Mouse (Mus musculus) embryonic stem cell, embryonic (primary cell): ENCODE measurements around the gene Tmem53.

Experiments used
- CTCF ChIA-PET, 4 experiments: fragments of 300-600 bp in 2 of 4; fragments of 350-600 bp in 2 of 4; sonication (Branson Sonifier 250); formaldehyde crosslinking; loops; one replicate each; lab custom pipeline; 2022; ENCODE audit warnings: inconsistent platforms in 2 of 4; lab: Charles Lee
- POLR2A ChIA-PET, 4 experiments: fragments of 300-600 bp in 2 of 4; fragments of 350-600 bp in 2 of 4; sonication (Branson Sonifier 250); formaldehyde crosslinking; loops; one replicate each; lab custom pipeline; 2022; ENCODE audit warnings: antibody characterized with exemption in 4 of 4, inconsistent platforms in 1 of 4; lab: Charles Lee

The Tmem53 gene

GRCm38 (mm10) chr4:117262101-117262913 lies 10.6 kb downstream of the Tmem53 start:
- CTCF ChIA-PET: interaction anchor here (0.5 to 3.3 kb wide), 15 partner anchors 8 to 413 kb away, joined by 3 to 22 read pairs (median 4); partner anchors contain the start of genes Armh1 (in 1 of the 4) and Tmem53 (in 1 of the 4)
- POLR2A ChIA-PET: interaction anchor here (0.7 to 2.7 kb wide), 22 partner anchors 8 to 651 kb away, joined by 3 to 17 read pairs (median 3); partner anchors contain the start of genes Armh1 (in 2 of the 4), Tmem53 (in 2 of the 4), Kif2c (in 1 of the 4) and Rps8 (in 1 of the 4)

DNA sequence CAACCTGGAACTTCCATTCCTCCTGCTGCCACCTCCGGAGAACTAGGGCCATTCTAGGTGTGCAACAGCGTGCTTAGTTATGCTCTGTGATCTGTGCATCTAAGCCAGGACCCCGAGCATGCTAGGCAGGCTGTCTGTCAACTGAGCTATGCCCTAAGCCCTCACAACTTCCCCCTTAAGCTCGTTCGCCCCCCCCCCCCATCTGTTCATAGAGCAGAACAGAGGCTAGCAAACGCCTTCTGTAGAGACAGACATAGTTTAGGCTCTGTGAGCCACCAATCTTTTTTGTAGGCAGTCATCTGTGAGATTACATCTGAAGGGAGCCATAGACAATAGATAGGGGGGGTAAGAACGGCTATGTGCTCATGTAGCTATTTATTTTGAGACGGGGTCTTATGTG lies 11.2 kb downstream of the Tmem53 start:
- POLR2A ChIA-PET: interaction anchor here in 3 of 4 experiments (0.7 to 2.7 kb wide), 13 partner anchors 9 to 401 kb away, joined by 3 to 15 read pairs (median 3); partner anchors contain the start of gene Kif2c (in 1 of the 3)
- CTCF ChIA-PET: interaction anchor here (0.7 to 3.3 kb wide), 11 partner anchors 11 to 412 kb away, joined by 3 to 22 read pairs (median 6); partner anchors contain the start of genes Armh1 (in 1 of the 4) and Tmem53 (in 1 of the 4)

GRCm38 (mm10) chr4:117267284-117267683 lies 15.5 kb downstream of the Tmem53 start:
- ChIA-PET CTCF (interaction anchor here (0.6 to 5.7 kb wide), 63 partner anchors 9 to 816 kb away, joined by 3 to 75 read pairs (median 4); partner anchors contain the start of genes Armh1 (in 2 of the 4), Tmem53 (in 2 of the 4) and Eri3 (in 1 of the 4)), POLR2A (interaction anchor here (0.6 to 16.7 kb wide), 34 partner anchors 9 to 408 kb away, joined by 3 to 305 read pairs (median 4); partner anchors contain the start of genes Armh1 (in 1 of the 4), Eri3 (in 1 of the 4) and Tmem53 (in 1 of the 4))

GRCm38 (mm10) chr4:117267831-117268437 lies 16.2 kb downstream of the Tmem53 start:
- ChIA-PET POLR2A (interaction anchor here (0.6 to 16.7 kb wide), 33 partner anchors 10 to 408 kb away, joined by 3 to 305 read pairs (median 4); partner anchors contain the start of genes Armh1 (in 1 of the 4), Eri3 (in 1 of the 4) and Tmem53 (in 1 of the 4)), CTCF (interaction anchor here (0.6 to 5.7 kb wide), 57 partner anchors 8 to 816 kb away, joined by 3 to 75 read pairs (median 4); partner anchors contain the start of genes Armh1 (in 2 of the 4), Tmem53 (in 2 of the 4) and Eri3 (in 1 of the 4))

GRCm38 (mm10) chr4:117270278-117270677 lies 18.5 kb downstream of the Tmem53 start:
- POLR2A ChIA-PET: interaction anchor here (0.5 to 16.7 kb wide), 59 partner anchors 8 to 644 kb away, joined by 3 to 305 read pairs (median 4); partner anchors contain the start of genes Armh1 (in 2 of the 4), Plk3 (in 1 of the 4) and Tmem53 (in 1 of the 4)
- CTCF ChIA-PET: interaction anchor here (0.6 to 5.7 kb wide), 126 partner anchors 9 to 909 kb away, joined by 3 to 75 read pairs (median 4); partner anchors contain the start of genes Armh1 (in 2 of the 4), Tmem53 (in 2 of the 4), Eri3 (in 1 of the 4) and Kdm4a (in 1 of the 4)

DNA sequence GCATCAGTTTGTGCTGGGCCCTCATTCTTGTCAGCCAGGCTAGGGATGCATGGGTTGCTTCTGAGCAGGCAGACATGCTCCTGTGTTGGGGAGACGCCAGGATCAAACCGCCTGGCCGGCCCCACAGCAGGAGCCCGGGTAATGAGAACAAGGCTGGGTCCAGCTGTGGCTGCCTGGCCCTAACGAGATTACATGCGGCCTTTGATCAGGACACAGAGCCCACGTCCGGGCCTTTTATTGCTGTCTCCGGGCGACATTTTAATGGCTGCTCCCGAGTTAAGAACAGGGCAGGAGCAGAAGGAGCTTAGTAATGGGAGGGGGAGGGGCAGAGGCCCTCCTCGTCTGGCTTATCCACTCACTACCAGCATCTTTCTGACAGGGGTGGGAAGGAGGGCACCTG lies 20.7 kb downstream of the Tmem53 start:
- ChIA-PET CTCF (interaction anchor here in 2 of 4 experiments (0.8 to 3.1 kb wide), 6 partner anchors 12 to 404 kb away, joined by 3 to 15 read pairs (median 5); partner anchors contain the start of genes Armh1 (in 1 of the 2) and Tmem53 (in 1 of the 2)), POLR2A (interaction anchor here in 3 of 4 experiments (0.6 to 16.7 kb wide), 23 partner anchors 8 to 1851 kb away, joined by 3 to 305 read pairs (median 4); no protein-coding TSS in a partner anchor)

DNA sequence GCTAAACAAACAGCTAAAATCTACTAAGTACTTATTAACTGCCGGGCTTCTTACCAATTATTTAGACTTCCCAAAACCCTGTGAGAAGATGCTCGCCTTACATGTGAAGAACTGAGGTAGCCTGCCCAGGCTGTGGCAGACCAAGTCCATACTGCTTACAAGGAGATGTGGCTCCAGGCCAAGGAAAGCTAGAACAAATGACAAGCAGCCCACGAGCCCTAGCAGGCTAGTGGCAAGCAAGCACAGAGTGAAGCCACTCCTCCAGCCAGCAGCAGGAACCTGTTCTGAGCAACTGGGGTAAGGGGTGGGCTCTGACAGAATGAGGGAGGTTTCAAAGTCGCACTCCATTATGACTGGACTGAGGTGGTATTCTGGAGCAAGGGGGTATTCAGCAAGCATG lies 23.0 kb downstream of the Tmem53 start:
- CTCF ChIA-PET: interaction anchor here in 2 of 4 experiments (1.2 to 2.0 kb wide), 2 partner anchors 44 to 231 kb away, joined by 3 to 7 read pairs; no protein-coding TSS in a partner anchor
- POLR2A ChIA-PET: interaction anchor here in 3 of 4 experiments (0.7 to 16.7 kb wide), 10 partner anchors 8 to 411 kb away, joined by 3 to 305 read pairs (median 3); no protein-coding TSS in a partner anchor

GRCm38 (mm10) chr4:117276281-117276711 lies 24.5 kb downstream of the Tmem53 start:
- ChIA-PET POLR2A (interaction anchor here in 3 of 4 experiments (0.5 to 16.7 kb wide), 10 partner anchors 7 to 901 kb away, joined by 3 to 305 read pairs (median 4); no protein-coding TSS in a partner anchor), CTCF (interaction anchor here in 2 of 4 experiments (0.9 to 1.4 kb wide), 2 partner anchors 10 to 46 kb away, joined by 3 read pairs; no protein-coding TSS in a partner anchor)

DNA sequence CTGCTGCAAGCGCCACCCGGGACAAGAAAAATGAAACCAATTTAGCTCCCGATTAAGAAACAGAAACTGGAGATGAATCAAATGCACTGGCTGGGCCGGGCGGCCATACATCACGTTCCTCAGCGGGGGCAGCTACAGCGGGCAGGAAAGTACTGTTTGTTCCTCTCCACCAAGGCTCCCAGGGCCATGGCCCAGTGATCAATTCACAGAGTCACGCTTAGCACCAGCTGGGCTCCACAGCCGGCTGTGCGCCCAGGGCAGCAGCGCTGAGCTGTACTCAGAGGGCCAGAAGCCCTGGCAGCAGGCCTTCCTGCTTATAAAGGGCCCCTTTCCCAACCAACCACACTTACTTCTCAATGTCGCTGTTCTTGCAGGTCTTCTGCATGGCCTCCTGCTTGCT lies 25.3 kb downstream of the Tmem53 start:
- CTCF ChIA-PET: interaction anchor here in 1 of 4 experiments (1.4 kb wide), 1 partner anchor 47 kb away, joined by 3 read pairs; no protein-coding TSS in a partner anchor

DNA sequence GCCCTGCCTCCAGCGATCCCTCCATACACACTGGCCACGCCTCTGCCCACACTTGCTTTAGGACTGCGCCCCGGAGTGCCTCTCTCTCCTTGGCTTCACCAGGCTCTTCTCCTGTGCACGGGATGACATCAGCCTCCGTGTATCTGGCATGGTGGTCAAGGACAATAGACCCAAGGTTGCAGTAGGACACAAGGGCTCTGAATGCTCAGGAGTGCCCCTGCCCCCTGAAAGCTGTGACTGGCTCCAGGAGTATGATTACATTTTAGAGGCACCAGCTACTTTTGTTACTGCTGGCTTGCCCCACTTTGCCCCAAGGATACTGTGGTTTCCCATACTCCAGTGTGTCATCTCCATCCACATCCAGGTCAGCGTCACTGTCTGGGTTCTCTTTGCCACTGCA lies 25.9 kb downstream of the Tmem53 start:
- POLR2A ChIA-PET: interaction anchor here in 3 of 4 experiments (0.7 to 16.7 kb wide), 11 partner anchors 9 to 720 kb away, joined by 3 to 305 read pairs (median 6); partner anchors contain the start of gene Gpbp1l1 (in 1 of the 3)
- CTCF ChIA-PET: interaction anchor here in 2 of 4 experiments (1.0 to 1.5 kb wide), 2 partner anchors 10 kb away, joined by 3 to 6 read pairs; no protein-coding TSS in a partner anchor

More for the DNA sequence above, 25.3 kb downstream of the Tmem53 start:
- POLR2A ChIA-PET: interaction anchor here in 2 of 4 experiments (1.1 to 16.7 kb wide), 7 partner anchors 8 to 47 kb away, joined by 3 to 305 read pairs (median 4); no protein-coding TSS in a partner anchor

- POLR2A ChIA-PET: interaction anchor here (0.5 to 16.7 kb wide), 40 partner anchors 8 to 1055 kb away, joined by 3 to 305 read pairs (median 4); partner anchors contain the start of genes Armh1 (in 2 of the 4), Tmem53 (in 2 of the 4), Gpbp1l1 (in 1 of the 4) and Slc6a9 (in 1 of the 4)
- CTCF ChIA-PET: interaction anchor here (0.7 to 2.3 kb wide), 10 partner anchors 8 to 250 kb away, joined by 3 to 14 read pairs (median 4); no protein-coding TSS in a partner anchor
Observed at GRCm38 (mm10) chr4:117278381-117279252, 26.9 kb downstream of the Tmem53 start.

GRCm38 (mm10) chr4:117279253-117279642 lies 27.5 kb downstream of the Tmem53 start:
- POLR2A ChIA-PET: interaction anchor here (0.5 to 16.7 kb wide), 35 partner anchors 9 to 1055 kb away, joined by 3 to 305 read pairs (median 4); partner anchors contain the start of genes Armh1 (in 2 of the 4), Tmem53 (in 2 of the 4) and Slc6a9 (in 1 of the 4)
- CTCF ChIA-PET: interaction anchor here (0.7 to 2.3 kb wide), 9 partner anchors 9 to 249 kb away, joined by 3 to 14 read pairs (median 4); no protein-coding TSS in a partner anchor

- POLR2A ChIA-PET: interaction anchor here in 3 of 4 experiments (0.6 to 16.7 kb wide), 18 partner anchors 8 to 269 kb away, joined by 3 to 305 read pairs (median 4); partner anchors contain the start of genes Armh1 (in 1 of the 3), Eri3 (in 1 of the 3) and Tmem53 (in 1 of the 3)
Observed at GRCm38 (mm10) chr4:117280397-117280930, 28.7 kb downstream of the Tmem53 start.

GRCm38 (mm10) chr4:117281090-117281845 lies 29.5 kb downstream of the Tmem53 start:
- CTCF ChIA-PET: interaction anchor here in 1 of 4 experiments (0.6 to 2.4 kb wide), 4 partner anchors 11 to 585 kb away, joined by 3 to 16 read pairs (median 4); no protein-coding TSS in a partner anchor

More at GRCm38 (mm10) chr4:117280397-117280930, 28.7 kb downstream of the Tmem53 start:
- CTCF ChIA-PET: interaction anchor here in 3 of 4 experiments (0.6 to 2.3 kb wide), 7 partner anchors 10 to 585 kb away, joined by 3 to 12 read pairs (median 3); no protein-coding TSS in a partner anchor

More at GRCm38 (mm10) chr4:117281090-117281845, 29.5 kb downstream of the Tmem53 start:
- POLR2A ChIA-PET: interaction anchor here in 2 of 4 experiments (0.6 to 16.7 kb wide), 12 partner anchors 7 to 269 kb away, joined by 3 to 305 read pairs (median 4); partner anchors contain the start of genes Armh1 (in 1 of the 2), Eri3 (in 1 of the 2) and Tmem53 (in 1 of the 2)
